Mouse (Mus musculus): ENCODE measurements around the gene Fut8. TPM values are rescaled to one million over a fixed set of nuclear protein-coding genes. Genes with fewer than 3 reads are reported as not detected.

Fut8 gene
- polyA plus RNA-seq, 1 experiment: 10.9 TPM

DNA sequence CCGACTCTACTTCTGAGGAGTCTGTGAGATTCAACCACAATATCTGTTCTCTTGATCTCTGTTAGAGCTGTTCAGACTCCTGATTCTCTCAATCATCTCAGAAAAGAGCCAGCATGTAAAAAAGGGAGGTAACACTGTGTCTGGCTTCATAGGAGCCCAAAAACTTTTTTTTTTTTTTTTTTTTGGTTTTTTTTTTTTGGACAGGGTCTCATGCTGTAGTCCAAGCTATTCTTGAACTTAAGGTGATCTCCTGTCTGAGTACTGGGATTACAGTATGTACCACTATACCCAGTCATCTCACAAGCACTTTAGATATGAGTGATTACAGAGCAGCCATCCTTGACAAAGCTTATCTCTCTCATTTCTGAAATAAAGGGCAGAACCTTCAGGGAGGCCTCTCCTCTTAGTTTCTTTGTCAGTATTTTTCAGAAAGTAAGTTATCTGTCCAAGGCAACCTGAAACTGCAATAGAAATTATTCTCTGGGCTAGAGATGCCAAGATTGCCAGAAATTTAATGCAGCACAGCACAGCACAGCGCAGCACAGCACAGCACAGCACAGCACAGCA is 41.3 kb upstream of the Fut8 start:
- Histone ChIP-seq H3K4me1 (ENCODE audit: control insufficient read depth, insufficient read depth, insufficient read length, low read length) (peaks cover 46% of the 10 kb centered on the region), H3K36me3 (ENCODE audit: control insufficient read depth, insufficient read depth, low read length) (no peaks in the 10 kb centered on the region), H3K4me3 (ENCODE audit: low read depth, low read length) (no peak overlapping the region), H3K27ac (ENCODE audit: insufficient read depth, low read depth, low read length) (peak overlapping the region; percentile 94), H3K27me3 (ENCODE audit: control insufficient read depth, insufficient read depth, low read length) (no peaks in the 10 kb centered on the region)
- 92% methylated on average over 2 of the region's 2 CpGs for WGBS
- TF ChIP-seq CTCF (IDR thresholded peaks at IDR 0.05; ENCODE audit: extremely low read depth, insufficient read length, insufficient replicate concordance, low read depth, low read length) (no peak), POLR2A (IDR thresholded peaks at IDR 0.05; ENCODE audit: low read depth, low read length) (no peak)

DNA sequence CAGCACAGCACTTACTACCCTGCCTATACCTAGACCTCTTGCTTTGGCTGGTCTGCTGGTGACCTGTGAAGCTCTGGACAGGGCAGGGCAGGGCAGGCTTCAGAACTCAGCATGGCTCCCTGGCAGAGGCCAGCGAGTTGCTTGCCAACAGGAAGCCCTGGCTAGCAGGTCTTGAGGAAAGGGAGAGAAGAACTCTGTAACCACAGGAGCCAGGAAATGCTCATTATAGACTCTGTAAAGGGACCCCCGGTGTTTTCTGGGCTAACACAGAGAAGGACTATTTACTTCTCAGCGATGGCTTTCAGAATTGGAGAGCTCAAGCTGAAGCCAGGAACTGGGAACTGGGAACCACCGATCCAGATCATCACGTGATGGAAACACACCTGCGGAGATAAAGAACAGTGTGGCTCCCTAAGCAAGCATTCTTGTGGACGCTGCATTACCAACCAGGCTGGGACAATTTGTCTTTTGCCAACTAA is 40.8 kb upstream of the Fut8 start:
- 20% methylated on average over 7 of the region's 7 CpGs for WGBS
- Histone ChIP-seq H3K36me3 (ENCODE audit: control insufficient read depth, insufficient read depth, low read length) (no peaks in the 10 kb centered on the region), H3K4me1 (ENCODE audit: control insufficient read depth, insufficient read depth, insufficient read length, low read length) (peaks cover 44% of the 10 kb centered on the region), H3K4me3 (ENCODE audit: low read depth, low read length) (no peak overlapping the region), H3K27me3 (ENCODE audit: control insufficient read depth, insufficient read depth, low read length) (no peaks in the 10 kb centered on the region), H3K27ac (ENCODE audit: insufficient read depth, low read depth, low read length) (peak overlapping the region; percentile 94)
- no peak for TF ChIP-seq POLR2A (IDR thresholded peaks at IDR 0.05; ENCODE audit: low read depth, low read length)

DNA sequence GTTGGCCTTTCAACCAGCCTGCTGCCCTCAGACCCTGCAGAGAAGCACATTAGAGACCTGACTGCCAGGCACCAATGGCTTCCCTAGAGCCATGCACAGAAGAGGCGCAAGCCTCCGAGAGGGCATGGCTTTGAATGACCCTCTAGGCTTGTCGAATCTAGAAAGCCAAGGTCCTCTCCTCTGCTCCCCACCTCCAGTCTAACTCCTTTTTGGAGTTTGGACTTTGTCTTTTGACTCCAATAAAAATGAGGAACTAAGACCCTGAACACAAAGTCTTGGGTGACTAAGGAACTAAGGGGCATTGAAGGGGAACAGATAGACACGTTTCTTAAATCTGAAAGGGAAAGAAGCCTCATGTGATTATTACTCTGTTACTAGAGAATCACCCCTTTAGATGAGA is 39.7 kb upstream of the Fut8 start:
- Histone ChIP-seq H3K36me3 (ENCODE audit: control insufficient read depth, insufficient read depth, low read length) (no peaks in the 10 kb centered on the region), H3K4me3 (ENCODE audit: low read depth, low read length) (no peak overlapping the region), H3K27ac (ENCODE audit: insufficient read depth, low read depth, low read length) (peak overlapping the region; percentile 94), H3K27me3 (ENCODE audit: control insufficient read depth, insufficient read depth, low read length) (no peaks in the 10 kb centered on the region), H3K4me1 (ENCODE audit: control insufficient read depth, insufficient read depth, insufficient read length, low read length) (peaks cover 39% of the 10 kb centered on the region)
- WGBS: 36% methylated on average over 4 of the region's 4 CpGs
- TF ChIP-seq POLR2A (IDR thresholded peaks at IDR 0.05; ENCODE audit: low read depth, low read length): no peak

DNA sequence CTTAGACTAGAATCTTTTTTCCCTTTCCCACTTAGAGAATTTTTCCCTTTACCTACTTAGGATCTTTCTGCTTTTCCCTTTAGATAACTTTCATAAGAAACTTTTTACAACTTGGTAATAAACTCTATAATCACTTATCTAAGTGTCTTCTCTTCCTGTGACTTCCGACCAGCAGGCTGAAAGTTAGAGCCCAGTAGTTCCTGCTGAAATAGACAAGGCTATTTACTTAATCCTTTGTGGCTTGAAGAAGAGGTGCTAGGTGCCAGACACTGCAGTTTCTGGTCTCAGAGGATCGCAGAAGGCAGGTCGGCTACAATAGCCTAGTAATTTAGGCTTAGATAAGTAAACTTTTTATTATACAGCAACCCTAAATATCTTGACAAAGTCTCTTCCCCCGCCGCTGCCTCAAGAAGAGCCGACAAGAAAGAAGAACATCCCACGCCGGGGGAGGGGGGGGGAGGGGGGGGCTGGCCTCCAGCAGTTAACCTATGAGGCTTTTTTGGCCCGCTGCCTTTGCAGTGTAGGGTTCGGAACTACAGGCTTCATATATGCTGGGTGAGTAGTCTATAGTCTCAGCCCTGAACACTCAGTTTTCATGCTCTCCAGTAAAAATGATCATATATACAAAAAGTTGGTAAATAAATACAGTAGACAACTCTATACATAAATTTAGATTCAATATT is 36.3 kb upstream of the Fut8 start:
- Histone ChIP-seq H3K27me3 (ENCODE audit: control insufficient read depth, insufficient read depth, low read length) (no peaks in the 10 kb centered on the region), H3K36me3 (ENCODE audit: control insufficient read depth, insufficient read depth, low read length) (no peaks in the 10 kb centered on the region), H3K4me3 (ENCODE audit: low read depth, low read length) (no peak overlapping the region), H3K4me1 (ENCODE audit: control insufficient read depth, insufficient read depth, insufficient read length, low read length) (peaks cover 28% of the 10 kb centered on the region; the same call in 1 of the 2 replicates), H3K27ac (ENCODE audit: insufficient read depth, low read depth, low read length) (0 out of 2 replicates have a peak overlapping the region, but pooled peaks have one; percentile 43)
- 35% methylated on average over 10 of the region's 10 CpGs for WGBS
- TF ChIP-seq POLR2A (IDR thresholded peaks at IDR 0.05; ENCODE audit: low read depth, low read length) (no peak), CTCF (IDR thresholded peaks at IDR 0.05; ENCODE audit: extremely low read depth, insufficient read length, insufficient replicate concordance, low read depth, low read length) (no peak)

DNA sequence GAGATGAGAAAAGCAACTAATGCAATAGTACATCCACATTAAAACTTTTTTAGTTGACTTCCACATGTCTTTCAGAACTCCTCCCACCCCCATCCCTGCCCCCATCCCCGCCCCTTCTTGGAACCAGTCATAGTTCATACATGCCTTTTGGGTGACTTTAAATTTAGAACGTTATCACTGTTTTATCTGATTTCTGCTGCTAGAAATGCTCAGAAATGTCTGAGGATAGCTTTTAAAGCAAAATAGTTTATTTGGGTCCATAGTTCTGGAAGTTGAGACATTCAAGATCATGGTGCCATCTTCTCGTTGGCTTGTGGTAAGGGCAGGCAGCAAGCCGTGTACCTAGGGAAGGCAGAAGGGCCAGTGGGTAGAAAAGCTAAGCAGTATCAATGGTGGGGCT is 34.8 kb upstream of the Fut8 start:
- Histone ChIP-seq H3K36me3 (ENCODE audit: control insufficient read depth, insufficient read depth, low read length) (no peaks in the 10 kb centered on the region), H3K4me3 (ENCODE audit: low read depth, low read length) (no peak overlapping the region), H3K27ac (ENCODE audit: insufficient read depth, low read depth, low read length) (no peak overlapping the region), H3K27me3 (ENCODE audit: control insufficient read depth, insufficient read depth, low read length) (no peaks in the 10 kb centered on the region), H3K4me1 (ENCODE audit: control insufficient read depth, insufficient read depth, insufficient read length, low read length) (peaks cover 15% of the 10 kb centered on the region; the same call in 1 of the 2 replicates)
- TF ChIP-seq POLR2A (IDR thresholded peaks at IDR 0.05; ENCODE audit: low read depth, low read length) (no peak), CTCF (IDR thresholded peaks at IDR 0.05; ENCODE audit: extremely low read depth, insufficient read length, insufficient replicate concordance, low read depth, low read length) (no peak)
- 93% methylated on average over 4 of the region's 4 CpGs for WGBS

DNA sequence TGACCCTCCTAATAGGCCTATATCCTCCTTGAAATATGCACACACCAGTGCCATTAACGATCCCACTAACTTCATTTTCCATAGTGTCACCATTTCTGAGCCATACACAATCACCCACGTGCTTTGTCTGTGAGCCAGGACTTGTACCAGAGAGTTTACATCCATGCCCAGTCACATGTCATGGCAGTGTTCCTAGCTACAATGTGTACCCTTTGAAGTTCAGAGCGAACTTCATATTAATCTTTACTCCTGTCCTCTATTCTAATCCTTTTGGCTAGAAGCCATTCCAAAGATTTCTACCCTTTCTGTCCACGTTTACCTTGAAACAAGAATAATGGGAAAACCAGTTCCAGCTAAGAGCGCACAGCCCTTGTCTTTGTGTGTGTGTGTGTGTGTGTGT is 31.1 kb upstream of the Fut8 start:
- H3K36me3 ChIP-seq (ENCODE audit: control insufficient read depth, insufficient read depth, low read length): no peaks in the 10 kb centered on the region
- H3K4me1 ChIP-seq (ENCODE audit: control insufficient read depth, insufficient read depth, insufficient read length, low read length): peaks cover 10% of the 10 kb centered on the region; the same call in 1 of the 2 replicates
- H3K27ac ChIP-seq (ENCODE audit: insufficient read depth, low read depth, low read length): no peak overlapping the region
- TF ChIP-seq POLR2A (IDR thresholded peaks at IDR 0.05; ENCODE audit: low read depth, low read length) (no peak), CTCF (IDR thresholded peaks at IDR 0.05; ENCODE audit: extremely low read depth, insufficient read length, insufficient replicate concordance, low read depth, low read length) (no peak)
- H3K27me3 ChIP-seq (ENCODE audit: control insufficient read depth, insufficient read depth, low read length): no peaks in the 10 kb centered on the region
- 32% methylated on average over 5 of the region's 5 CpGs for WGBS
- no peak overlapping the region for H3K4me3 ChIP-seq (ENCODE audit: low read depth, low read length)

DNA sequence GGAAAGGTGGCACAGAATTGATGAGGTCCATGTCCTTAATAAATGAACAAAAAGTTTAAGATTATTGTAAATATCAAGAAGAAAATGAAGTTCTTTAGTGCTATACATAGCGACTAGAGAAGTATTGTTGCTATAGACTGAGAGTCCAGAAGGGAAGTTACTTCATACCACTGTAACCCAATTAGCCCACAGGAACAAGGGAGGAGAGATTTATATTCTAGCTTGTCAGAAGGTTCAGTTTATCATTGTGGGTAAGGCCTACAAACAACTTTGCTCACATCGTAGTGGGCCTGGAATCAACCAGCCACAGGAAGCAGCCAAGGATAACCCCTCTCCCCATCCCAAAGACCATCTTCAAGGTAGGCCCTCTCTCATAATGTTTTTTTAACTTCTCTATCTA is 29.9 kb upstream of the Fut8 start:
- Histone ChIP-seq H3K4me3 (ENCODE audit: low read depth, low read length) (no peak overlapping the region), H3K4me1 (ENCODE audit: control insufficient read depth, insufficient read depth, insufficient read length, low read length) (peaks cover 15% of the 10 kb centered on the region; the same call in 1 of the 2 replicates), H3K27me3 (ENCODE audit: control insufficient read depth, insufficient read depth, low read length) (no peaks in the 10 kb centered on the region), H3K27ac (ENCODE audit: insufficient read depth, low read depth, low read length) (peak overlapping the region; percentile 47; the same call in 1 of the 2 replicates), H3K36me3 (ENCODE audit: control insufficient read depth, insufficient read depth, low read length) (no peaks in the 10 kb centered on the region)
- 90% methylated on average over 2 of the region's 2 CpGs for WGBS
- TF ChIP-seq POLR2A (IDR thresholded peaks at IDR 0.05; ENCODE audit: low read depth, low read length): no peak

Measured in small intestine, adult 2 months (tissue).